Mouse (Mus musculus): ENCODE results near the gene Sspn.

GRCm38 (mm10) chr6:145906096-145906890 lies 25.1 kb upstream of the Sspn start:
- TF ChIP-seq ELF1 (IDR thresholded peaks at IDR 0.05; ENCODE audit: low read depth, low read length): no peak
- TF ChIP-seq EP300 (IDR thresholded peaks at IDR 0.05; ENCODE audit: low read length): peak; percentile 25
- no peak for TF ChIP-seq RAD21 (IDR thresholded peaks at IDR 0.05; ENCODE audit: low read depth, low read length)
- TF ChIP-seq RCOR1 (conservative IDR thresholded peaks at IDR 0.05; ENCODE audit: low read depth, low read length): no peak
- TF ChIP-seq POLR2A (IDR thresholded peaks at IDR 0.05; ENCODE audit: low read depth, low read length): no peak
- no peak for TF ChIP-seq CHD1 (IDR thresholded peaks at IDR 0.05; ENCODE audit: low read depth, low read length)
- TF ChIP-seq CTCF (conservative IDR thresholded peaks at IDR 0.05 in 1 of 2, IDR thresholded peaks at IDR 0.05 in 1 of 2; ENCODE audit: low read depth in 2 of 2, low read length in 2 of 2): no peak

All from CH12.LX (cell line).